Mouse (Mus musculus) G1E (cell line): ENCODE results near the gene Duoxa2. TPM values are rescaled to one million over a fixed set of nuclear protein-coding genes. Genes with fewer than 3 reads are reported as not detected.

Experiments used
- ATAC-seq: 2 replicates; pipeline ENCODE4 v1.8.0; 2016; ENCODE audit warnings: mild to moderate bottlenecking; ENCODE audit not compliant: insufficient number of reproducible peaks, poor library complexity, low FRiP score, severe bottlenecking; ENCODE audit errors: extremely low read depth
- DNase-seq: peaks from one replicate; pipeline ENCODE4 v3.0.0; 2012; ENCODE audit warnings: low spot score
- H3K27me3 ChIP-seq: 2 replicates; pipeline ENCODE4 v1.6.1; 2012; ENCODE audit warnings: mild to moderate bottlenecking, low read length, inconsistent platforms; ENCODE audit not compliant: insufficient read depth
- H3K36me3 ChIP-seq: replicated peaks from 2 replicates; pipeline ENCODE3; 2012; ENCODE audit warnings: mild to moderate bottlenecking, inconsistent platforms
- H3K4me1 ChIP-seq: 2 replicates; pipeline ENCODE4 v1.6.1; 2012; ENCODE audit warnings: low read depth, low read length, inconsistent platforms, mixed read lengths; ENCODE audit not compliant: insufficient read depth
- H3K4me3 ChIP-seq: 2 replicates; pipeline ENCODE4 v1.5.1; 2012; ENCODE audit warnings: low read depth, mild to moderate bottlenecking, inconsistent platforms, low read length, moderate library complexity, mixed read lengths
- H3K9me3 ChIP-seq: replicated peaks from 2 replicates; pipeline ENCODE4 v1.6.1; 2012; ENCODE audit warnings: inconsistent platforms
- CTCF ChIP-seq: IDR thresholded peaks from 2 replicates; pipeline ENCODE4 v1.5.1; 2012; ENCODE audit warnings: low read depth, low read length, inconsistent platforms, mixed read lengths
- GATA1 ChIP-seq: IDR thresholded peaks from 2 replicates; pipeline ENCODE4 v1.6.1; 2012; ENCODE audit warnings: borderline replicate concordance, low read length, inconsistent platforms, mixed read lengths
- GATA2 ChIP-seq: IDR thresholded peaks from 2 replicates; pipeline ENCODE4 v1.6.1; 2012; ENCODE audit warnings: low read depth, low read length, inconsistent platforms, borderline replicate concordance
- POLR2AphosphoS5 ChIP-seq: IDR thresholded peaks from 2 replicates; pipeline ENCODE4 v1.6.1; 2012; ENCODE audit warnings: low read depth, low read length, inconsistent platforms; ENCODE audit not compliant: insufficient replicate concordance
- TAL1 ChIP-seq: conservative IDR thresholded peaks from 2 replicates; pipeline ENCODE4 v1.6.1; 2012; ENCODE audit warnings: low read depth, low read length, inconsistent platforms, mixed read lengths
- polyA plus RNA-seq: library from polyadenylated mRNA; stranded (reverse); fragments of >175 nt; gene quantifications from 2 replicates; pipeline ENCODE4 v1.2.3, GENCODE M21; 2012
- total RNA-seq, 2 experiments: library from RNA; stranded (forward) in 1 of 2; stranded (reverse) in 1 of 2; fragments of 200-1000 nt in 1 of 2; fragments of >200 nt in 1 of 2; fragmentation: Nextera tagmentation in 1 of 2; gene quantifications; 2 replicates each; pipeline ENCODE4 v1.2.3; 2014 to 2017

Duoxa2 gene
- total and polyA plus RNA-seq, 3 experiments = 0.16 TPM; not detected in 2

- Histone ChIP-seq H3K4me3 (no peak overlapping the region), H3K27me3 (peaks cover 4% of the 10 kb centered on the region; the same call in 1 of the 2 replicates), H3K9me3 (no peaks in the 10 kb centered on the region), H3K4me1 (no peaks in the 10 kb centered on the region), H3K36me3 (no peaks in the 10 kb centered on the region)
- TF ChIP-seq CTCF = no peak
- no peak for TF ChIP-seq TAL1
- TF ChIP-seq GATA2 = no peak
- TF ChIP-seq POLR2AphosphoS5 = no peak
- no peak for TF ChIP-seq GATA1
- DNase-seq (no peak), ATAC-seq (no peak)
These were observed 19.9 kb upstream of the Duoxa2 start for GRCm38 (mm10) chr2:122278769-122279168.

DNA sequence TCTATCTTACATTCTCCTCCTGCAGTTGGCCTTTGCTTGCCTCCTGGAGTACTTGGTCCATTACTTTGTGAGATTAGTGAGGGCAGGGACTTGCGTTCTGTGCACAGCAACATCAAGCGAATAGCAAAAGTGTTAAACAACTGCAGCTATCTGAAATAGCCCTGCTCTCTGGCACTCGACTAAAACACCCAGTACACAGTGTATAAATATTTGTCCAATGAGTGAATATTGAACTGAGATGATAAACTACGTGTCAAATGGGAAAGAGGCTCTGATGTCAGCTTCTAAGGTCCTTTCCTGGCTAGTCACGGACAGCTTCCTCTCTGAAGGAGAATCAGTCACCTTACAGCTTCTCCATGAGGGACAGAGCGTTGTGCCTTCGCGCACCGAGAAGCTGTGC lies 14.6 kb upstream of the Duoxa2 start:
- Histone ChIP-seq H3K9me3 (no peaks in the 10 kb centered on the region), H3K4me3 (no peak overlapping the region), H3K36me3 (no peaks in the 10 kb centered on the region), H3K27me3 (peaks cover 12% of the 10 kb centered on the region), H3K4me1 (no peaks in the 10 kb centered on the region)
- DNase-seq (no peak), ATAC-seq (no peak)
- TF ChIP-seq CTCF (no peak), TAL1 (no peak), GATA1 (no peak), GATA2 (no peak), POLR2AphosphoS5 (no peak)

- Histone ChIP-seq H3K4me3 (no peak overlapping the region), H3K9me3 (no peaks in the 10 kb centered on the region), H3K27me3 (peaks cover 20% of the 10 kb centered on the region), H3K36me3 (no peaks in the 10 kb centered on the region), H3K4me1 (no peaks in the 10 kb centered on the region)
- no peak for TF ChIP-seq GATA2
- no peak for TF ChIP-seq TAL1
- no peak for TF ChIP-seq CTCF
- TF ChIP-seq GATA1 = no peak
- TF ChIP-seq POLR2AphosphoS5 = no peak
- DNase-seq = no peak
- no peak for ATAC-seq
These were observed 12.6 kb upstream of the Duoxa2 start for GRCm38 (mm10) chr2:122286137-122286536.

DNA sequence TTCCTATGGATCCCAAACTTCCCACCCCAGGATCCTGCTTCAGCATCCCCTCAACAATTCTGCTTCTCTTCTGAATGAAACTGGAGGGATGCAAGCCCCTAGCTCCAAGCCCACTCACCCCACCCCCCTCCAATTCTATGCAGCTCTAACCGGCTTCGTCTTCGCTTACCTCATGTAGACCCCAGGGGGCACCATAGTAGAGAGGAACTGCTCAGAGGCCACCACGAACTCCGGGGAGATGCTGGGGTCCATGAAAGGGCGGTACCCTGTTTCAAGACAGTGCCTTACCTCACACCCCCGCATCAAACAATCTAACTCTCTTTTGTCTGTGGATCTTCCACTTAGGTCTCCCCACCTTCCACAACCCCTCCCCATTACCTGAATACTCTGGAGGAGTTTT lies 3.8 kb upstream of the Duoxa2 start:
- peaks cover 37% of the 10 kb centered on the region for H3K27me3 ChIP-seq
- TF ChIP-seq POLR2AphosphoS5 (no peak), GATA1 (no peak), TAL1 (no peak), CTCF (no peak), GATA2 (no peak)
- no peaks in the 10 kb centered on the region for H3K4me1 ChIP-seq
- H3K9me3 ChIP-seq = no peaks in the 10 kb centered on the region
- H3K4me3 ChIP-seq = no peak overlapping the region
- H3K36me3 ChIP-seq = no peaks in the 10 kb centered on the region
- DNase-seq (no peak), ATAC-seq (no peak)

DNA sequence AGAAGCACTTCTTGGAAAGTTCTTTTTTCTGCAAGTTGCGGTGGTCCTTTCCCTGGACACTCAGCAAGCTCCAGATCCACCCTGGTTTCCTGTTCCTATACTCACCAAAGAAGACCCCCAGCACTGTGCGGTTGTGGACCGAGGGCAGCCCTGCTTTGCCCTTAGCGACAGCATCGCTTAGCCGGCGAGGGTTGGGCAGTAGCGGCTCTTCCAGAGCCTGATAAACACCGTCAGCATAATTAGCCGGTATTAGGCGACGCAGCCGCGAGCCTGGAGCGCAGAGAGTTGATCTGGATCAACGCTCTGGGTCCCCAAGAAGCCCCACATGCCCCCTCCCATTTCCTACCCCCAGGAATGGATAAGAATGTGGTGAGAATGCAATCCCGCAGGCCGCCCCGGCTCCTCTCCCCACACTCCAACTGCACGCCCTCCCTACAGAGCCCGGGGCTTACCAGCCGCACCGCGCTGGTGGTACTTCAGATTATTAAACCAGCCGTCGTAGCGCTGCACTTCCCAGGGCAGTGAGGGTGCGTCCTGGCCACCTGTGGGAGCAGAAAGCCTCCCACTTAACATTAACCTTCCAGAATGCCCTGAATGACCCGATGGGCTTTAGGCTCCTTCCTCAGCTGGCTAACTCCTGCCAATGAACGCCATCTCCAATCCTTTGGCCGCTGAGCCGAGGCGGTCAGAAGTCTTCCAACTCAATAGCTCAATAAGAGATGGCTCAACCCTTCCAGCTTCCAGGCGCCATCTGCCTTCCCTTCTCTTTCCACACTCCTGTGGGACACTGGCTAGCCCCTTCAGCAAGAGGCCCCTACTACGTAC lies 1.2 kb upstream of the Duoxa2 start:
- peaks cover 49% of the 10 kb centered on the region for H3K27me3 ChIP-seq
- H3K4me3 ChIP-seq = no peak overlapping the region
- H3K9me3 ChIP-seq = no peaks in the 10 kb centered on the region
- DNase-seq (no peak), ATAC-seq (no peak)
- TF ChIP-seq TAL1 (no peak), GATA2 (no peak), GATA1 (no peak), POLR2AphosphoS5 (no peak), CTCF (no peak)
- H3K36me3 ChIP-seq = no peaks in the 10 kb centered on the region
- peaks cover 6% of the 10 kb centered on the region for H3K4me1 ChIP-seq

- Histone ChIP-seq H3K9me3 (no peaks in the 10 kb centered on the region), H3K27me3 (peaks cover 49% of the 10 kb centered on the region)
These were observed 602 bp upstream of the Duoxa2 start, which contains the start of gene Duox2 for GRCm38 (mm10) chr2:122298096-122298499. Gene Duox2, minus strand, starts transcription at chr2:122298449.

More at GRCm38 (mm10) chr2:122298096-122298499, 602 bp upstream of the Duoxa2 start, which contains the start of gene Duox2:
- H3K4me1 ChIP-seq = peaks cover 8% of the 10 kb centered on the region
- H3K36me3 ChIP-seq = no peaks in the 10 kb centered on the region
- no peak for ATAC-seq
- TF ChIP-seq CTCF = no peak
- no peak for TF ChIP-seq TAL1
- TF ChIP-seq POLR2AphosphoS5 = no peak
- TF ChIP-seq GATA2 = no peak
- no peak for TF ChIP-seq GATA1
- H3K4me3 ChIP-seq = no peak within 1 kb of the TSS
- no peak for DNase-seq
